Mouse (Mus musculus) gastrocnemius, adult 18-20 months (tissue): Measurements from ENCODE around the gene Lrig1. TPM values are rescaled to one million over a fixed set of nuclear protein-coding genes. Genes with fewer than 3 reads are reported as not detected.
A peak's percentile ranks its signal among the peaks of the same experiment; 100 is the strongest.

Experiments
- DNase-seq: peaks from one replicate; pipeline ENCODE4 v3.0.0; 2021; ENCODE audit warnings: low spot score
- long read RNA-seq, 2 experiments: library from polyadenylated mRNA; stranded (forward); transcript quantifications; one replicate each; pipeline ENCODE4 v2.0.0; 2021
- total RNA-seq, 2 experiments: library from RNA; stranded (reverse); gene quantifications; 2 replicates each; pipeline ENCODE4 v1.2.3; 2021

The Lrig1 gene
- 10 to 100 TPM; 36.4 to 42.2 TPM for total RNA-seq
- long read RNA-seq, experiment 1, full-length matches to known transcripts: 16 of 34 reads
- long read RNA-seq, experiment 1, partial matches to known transcripts: 12 of 34 reads
- long read RNA-seq, experiment 1, other reads (novel, unspliced or antisense): 6 of 34 reads
- long read RNA-seq, experiment 2, full-length matches to known transcripts: 14 of 23 reads
- long read RNA-seq, experiment 2, partial matches to known transcripts: 8 of 23 reads
- long read RNA-seq, experiment 2, other reads (novel, unspliced or antisense): 1 of 23 reads

DNA sequence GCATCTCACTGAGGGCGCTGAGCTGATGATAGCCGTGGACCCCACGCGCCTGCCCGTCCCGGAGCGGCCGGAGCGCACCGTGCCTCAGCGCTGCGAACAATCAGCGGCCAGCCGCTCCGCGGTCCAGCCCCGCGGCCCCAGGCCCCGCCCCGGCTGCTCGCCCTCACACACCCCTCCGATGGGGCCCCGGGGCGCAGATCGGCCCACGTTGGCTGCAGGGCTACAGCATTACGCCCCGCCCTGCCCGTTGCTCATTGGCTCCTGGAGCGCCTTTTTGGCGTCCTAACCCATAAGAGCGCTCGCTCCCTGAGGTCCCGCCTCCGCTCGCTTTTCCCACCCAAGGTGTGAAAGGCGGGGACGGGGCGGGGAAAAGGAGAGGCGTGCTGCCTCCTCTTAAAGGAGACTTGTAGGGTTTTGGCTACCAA is at the start of gene Lrig1:
TSS of gene Lrig1 (minus strand) at position 92 of the 425 bp plus-strand sequence.
- DNase-seq: peak; percentile 99

DNA sequence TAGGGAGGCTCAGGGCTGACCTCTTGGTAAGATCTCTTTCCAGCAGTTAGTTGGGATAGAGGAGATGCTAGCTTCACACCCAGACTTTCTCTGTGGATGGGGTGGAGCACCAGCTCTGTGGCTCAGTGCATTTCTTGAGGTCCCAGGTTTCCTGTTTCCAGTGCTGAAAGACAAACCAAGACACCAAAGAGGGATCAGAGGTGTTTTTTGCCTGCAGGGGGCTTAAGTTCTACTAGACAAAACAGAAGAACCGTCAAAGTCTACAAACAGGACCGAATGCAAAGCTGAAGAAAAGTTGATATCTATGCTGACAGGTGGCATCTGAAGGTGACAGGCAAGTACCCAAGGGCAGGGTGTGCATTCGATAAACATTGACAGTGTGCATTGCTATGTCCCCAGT is 49.7 kb upstream of the Lrig1 start:
- DNase-seq: no peak

DNA sequence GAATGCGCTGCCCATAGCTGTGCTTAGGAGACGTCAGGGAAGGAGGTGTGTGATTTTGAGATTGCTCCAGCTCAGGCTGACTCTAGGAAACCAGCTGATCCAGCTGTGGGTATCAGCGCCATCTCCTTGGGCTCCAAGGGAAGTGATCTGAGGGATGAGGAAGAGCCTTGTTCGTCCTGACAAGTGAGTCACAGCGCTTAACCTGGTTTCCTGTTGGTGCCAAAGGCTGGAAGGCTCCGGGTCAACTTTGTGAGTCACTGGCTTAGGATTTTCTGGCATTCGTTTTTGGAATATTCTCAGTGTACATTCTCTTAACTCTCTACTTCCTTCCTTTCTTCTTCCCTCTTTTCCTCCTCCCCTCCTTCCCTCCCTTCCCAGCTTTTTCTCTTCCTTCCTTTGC is 48.4 kb upstream of the Lrig1 start:
- no peak for DNase-seq

DNA sequence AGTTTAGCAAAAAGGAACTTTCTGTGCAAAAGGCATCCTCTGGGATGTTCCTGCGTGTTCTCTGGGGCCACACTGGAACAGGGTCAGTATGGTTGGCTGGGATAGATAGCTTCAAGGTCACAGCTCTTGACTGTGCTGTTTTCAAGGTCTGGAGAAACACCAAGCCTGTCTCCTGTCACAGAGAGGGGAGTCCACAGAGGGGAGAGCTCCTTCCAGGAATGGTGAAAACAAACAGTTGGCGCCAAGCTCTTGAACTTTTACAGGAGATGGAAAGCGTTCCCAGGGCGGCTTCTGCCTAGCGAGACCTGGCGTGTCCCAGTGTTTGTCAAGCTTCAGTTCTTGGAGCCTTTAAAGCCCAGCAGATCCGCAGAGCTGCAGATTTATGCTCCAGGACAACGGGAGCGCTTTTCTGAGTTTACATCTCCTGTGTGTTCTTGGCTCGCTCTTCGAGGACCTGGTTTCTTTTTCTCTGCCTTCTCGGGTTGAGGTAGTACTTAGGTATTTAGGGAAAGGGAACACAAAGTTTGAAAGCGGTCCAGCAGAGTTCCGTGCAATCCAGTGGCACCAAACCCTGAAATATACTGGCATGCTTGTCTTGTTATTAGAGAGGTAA is 40.3 kb upstream of the Lrig1 start:
- DNase-seq: no peak

DNA sequence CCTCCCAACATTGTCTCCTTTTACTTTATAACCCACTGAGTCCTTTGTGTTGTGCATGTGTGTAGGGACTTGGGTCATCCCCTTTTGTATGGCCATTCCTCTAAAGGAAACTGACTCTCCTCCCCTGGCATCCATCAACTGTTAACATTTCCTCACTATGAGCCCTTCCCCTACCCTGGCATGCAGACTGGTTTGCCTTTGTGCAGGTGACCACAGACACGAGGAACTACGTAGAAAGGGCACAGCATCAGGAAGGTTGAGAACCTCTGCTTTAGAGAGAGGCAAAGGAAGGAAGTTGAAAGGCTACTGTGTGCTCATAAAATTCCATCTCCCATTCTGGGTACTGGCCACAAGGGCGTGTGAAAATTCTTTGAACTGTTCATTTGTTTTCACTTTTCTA is 38.7 kb upstream of the Lrig1 start:
- no peak for DNase-seq

DNA sequence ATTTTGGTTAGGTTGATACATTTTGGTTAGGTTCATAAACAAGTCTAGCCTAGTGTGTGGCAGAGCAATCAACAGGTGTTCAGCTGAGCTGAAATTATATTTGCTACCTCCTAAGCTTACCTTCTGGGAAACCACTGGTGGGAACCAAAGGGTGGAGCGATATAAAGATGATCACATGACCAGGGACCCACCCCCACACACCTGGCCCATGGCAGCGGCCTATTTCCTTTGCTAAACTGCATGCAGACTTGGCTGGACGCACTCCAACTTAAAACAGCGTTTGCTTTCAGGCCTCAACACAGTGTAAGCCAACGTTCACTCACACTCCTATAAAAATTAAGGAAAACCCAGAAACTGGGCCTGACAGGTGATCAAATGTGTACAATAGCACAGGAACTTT is 33.9 kb upstream of the Lrig1 start:
- no peak for DNase-seq

DNA sequence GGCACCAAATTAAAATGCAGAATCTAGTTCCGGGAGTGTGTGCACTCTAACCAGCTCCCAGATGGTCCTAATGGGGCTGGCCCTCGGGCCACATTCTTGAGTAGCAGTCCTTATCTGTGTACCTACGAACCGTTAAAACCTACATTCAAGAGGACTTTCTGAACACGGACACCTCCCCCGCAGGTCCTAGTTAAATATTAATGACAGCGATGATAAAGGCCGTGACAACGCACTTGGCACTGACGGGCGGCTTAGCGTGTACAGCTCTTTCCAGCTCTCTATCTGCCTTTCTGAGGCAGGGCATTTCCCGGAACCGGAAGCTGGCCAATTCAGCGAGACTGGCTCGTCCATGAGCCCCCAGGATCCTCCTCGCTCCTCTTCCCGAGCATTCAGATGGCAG is 29.9 kb upstream of the Lrig1 start:
- no peak for DNase-seq

DNA sequence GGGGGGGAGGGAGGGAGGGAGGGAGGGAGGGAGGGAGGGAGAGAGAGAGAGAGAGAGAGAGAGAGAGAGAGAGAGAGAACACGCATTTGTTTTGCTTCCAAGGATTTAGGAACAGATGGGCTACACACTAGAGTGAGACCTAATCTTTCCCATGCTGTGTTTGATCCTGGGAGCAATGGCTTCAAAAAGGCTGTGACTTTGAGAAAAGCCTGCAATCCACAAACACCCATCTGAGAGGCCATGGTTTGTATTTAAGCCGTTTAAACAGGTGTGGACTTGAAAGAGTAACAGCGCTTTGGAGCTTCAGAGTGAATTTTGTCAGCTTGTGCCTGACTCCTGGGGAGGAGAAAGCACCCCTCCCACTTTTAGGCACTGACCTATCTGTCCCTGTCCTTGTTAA is 29.2 kb upstream of the Lrig1 start:
- no peak for DNase-seq

DNA sequence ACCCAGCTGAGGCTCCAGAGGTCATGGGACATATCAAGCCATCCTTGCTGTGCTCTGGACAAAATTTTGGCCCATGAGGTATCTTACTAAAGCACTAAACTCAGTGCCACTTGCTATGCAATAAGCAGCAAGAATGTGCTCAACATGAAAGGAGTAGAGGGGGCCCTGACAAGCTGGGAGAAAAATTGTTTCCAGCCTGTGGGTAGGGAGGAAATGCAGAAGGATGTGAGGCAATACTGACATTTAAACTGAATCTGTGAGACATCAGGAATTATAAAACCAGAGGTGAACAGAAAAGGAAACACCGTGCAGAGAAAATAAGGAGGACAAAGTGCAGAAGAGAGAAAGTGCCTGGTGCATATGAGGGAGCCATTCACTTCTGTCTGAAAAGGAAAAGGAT is 24.7 kb upstream of the Lrig1 start:
- DNase-seq: no peak

DNA sequence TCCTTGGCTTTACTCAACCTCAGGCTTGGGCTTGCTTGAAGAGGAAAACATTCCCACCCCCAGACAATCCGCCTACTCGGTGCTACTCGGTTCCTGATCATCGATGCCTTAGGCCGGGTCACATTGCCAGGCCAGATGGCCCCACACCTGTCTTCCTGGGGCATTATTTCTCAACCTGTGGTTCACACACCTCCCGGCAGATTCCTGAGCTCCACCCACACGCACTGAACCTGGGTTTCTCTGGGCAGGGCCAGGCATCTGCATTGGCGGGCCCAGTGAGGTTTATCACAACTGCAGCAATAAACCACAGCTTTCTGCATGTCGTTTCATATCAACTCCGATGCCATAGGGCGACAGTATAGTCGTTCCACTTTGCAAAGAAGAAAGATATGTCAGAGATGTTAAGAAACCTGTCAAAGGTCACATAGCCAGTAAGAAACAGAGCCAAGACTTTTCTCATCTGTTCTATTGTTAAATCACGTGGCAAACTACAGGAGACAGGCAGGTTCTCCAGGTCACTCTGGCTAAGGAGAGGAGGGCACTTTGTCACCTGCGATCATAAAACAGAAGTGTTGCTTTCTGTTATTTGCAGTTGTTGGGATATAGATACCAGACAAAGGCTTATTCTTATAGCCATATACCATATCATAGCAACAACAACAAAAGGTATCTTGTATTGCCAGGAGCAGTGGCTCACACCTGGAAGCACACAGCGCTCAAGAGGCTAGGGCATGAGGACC is 18.8 kb upstream of the Lrig1 start:
- no peak for DNase-seq

DNA sequence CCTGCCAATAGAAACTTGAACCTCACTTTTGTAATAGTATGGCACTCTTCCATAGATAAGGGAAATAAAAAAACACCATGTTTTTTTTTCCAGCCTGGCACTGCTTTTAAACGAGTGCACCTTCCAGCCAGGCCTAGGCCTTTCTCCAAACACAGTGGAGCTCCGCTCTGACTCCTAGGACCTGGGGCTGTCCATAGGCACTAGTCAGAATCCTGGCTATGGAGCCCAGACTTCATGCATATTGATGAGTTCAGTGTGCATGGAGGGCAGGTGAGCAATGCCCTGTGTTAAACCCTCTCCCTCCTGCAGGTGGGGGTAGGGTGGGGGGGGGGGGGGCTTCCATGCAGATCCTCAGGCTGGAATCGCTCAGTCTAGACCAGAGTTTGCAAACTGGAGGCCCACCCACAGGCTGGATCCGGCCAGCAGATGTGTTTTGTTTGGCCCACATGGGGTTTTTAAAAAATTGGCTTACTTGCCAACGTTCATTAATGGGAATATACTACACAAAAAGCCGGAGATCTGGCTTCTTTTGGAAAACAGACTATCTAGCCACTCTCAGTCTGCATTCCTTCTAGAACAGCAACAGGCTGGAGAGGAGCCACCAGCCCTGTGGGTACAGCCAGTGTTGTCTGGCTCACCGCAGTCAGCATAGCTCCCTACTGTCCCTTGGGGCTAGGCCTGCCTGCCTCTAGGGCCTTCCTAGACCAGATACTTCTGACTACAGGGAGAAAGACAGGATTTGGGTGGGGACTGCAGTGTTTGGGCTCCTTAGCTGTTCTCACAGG is 17.9 kb upstream of the Lrig1 start:
- peak; percentile 21 for DNase-seq

DNA sequence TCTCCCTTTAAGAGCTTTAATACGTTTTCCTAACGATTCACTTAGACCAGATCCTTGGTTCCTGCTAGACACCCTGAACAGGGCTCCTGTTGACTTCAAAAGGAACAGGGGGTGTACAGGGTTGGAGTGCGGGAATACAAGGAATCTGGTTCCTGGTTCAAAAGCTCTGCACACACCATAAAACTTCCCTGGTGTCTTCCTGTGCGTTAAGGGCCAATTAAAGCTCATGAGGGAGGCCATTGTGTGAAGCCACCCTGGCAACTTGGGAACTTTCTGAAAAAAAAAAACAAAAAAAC is 15.6 kb upstream of the Lrig1 start:
- DNase-seq: no peak

DNA sequence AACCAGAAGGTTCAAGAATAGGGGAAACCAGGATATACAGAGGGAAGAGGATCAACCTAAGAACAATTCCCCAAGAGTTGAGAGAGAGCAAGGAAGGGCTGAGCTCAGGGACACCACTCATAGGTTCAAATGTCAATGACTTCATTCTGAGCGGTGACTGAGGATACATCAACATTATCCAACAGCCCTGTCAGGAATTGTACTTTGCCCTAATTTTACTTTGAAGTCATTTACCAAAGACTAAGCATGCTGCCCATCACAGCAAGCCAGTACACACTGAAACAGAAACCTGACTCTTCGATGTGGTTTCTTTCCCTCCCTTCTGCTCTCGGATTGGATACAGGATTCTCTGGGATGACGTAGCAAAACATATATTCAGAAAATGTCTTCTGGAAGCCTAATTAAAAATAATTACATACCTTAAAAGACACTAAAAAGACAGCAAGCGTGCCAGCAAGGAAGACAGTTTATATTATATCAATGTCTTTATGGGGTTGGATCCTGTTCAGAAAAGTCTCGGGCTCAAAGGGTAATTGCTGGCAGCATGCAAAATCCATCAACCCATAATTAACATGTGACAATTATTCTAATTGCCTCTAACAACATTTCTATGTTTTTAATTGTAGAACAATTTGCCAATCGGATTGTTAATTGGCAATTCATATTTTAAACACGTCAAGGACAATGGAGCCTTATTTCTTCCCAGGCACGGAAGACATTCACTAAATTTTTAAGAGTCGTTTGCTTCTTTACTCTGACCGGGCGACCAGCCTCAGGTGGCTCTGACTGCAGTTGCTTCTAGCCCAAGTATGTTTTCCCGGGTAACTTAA is 15.1 kb upstream of the Lrig1 start:
- no peak for DNase-seq

DNA sequence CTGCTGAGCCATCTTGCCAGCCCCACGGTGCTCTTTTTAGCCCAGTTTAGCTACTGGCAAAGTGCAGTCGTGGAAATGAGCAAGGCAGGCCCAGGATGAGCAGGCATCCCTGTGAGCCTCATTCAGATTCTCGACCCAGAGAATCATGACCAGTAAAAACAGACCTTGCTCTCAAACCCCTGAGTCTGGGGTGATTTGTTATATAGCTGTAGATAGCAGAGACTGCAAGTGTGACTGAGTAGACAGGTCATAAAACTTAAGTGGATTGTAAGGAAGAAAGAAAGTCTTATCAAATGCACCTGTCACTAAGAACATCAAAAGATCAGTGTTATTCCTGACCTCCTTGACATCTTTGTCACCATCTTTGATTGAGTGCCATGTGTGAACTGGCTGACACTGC is 9.9 kb upstream of the Lrig1 start:
- DNase-seq: no peak

DNA sequence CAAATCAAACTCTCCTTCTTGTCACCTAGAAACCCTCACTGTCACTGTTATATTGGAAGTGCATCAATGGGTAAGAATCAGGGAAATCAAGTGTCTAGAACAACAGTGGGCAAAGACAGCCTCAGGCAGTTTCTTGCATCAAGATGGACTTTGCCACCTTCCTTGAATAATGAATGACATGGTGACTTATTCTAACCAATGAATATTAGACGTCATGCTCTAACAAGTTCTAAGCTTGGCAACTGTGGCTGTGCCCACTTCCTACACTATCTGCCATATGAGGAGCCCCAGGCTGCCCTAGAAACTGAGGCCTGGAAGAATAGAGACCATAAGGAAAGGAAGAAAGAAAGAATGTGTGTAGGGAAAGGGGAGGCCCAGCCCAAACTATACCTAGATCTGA is 9.2 kb upstream of the Lrig1 start:
- no peak for DNase-seq

DNA sequence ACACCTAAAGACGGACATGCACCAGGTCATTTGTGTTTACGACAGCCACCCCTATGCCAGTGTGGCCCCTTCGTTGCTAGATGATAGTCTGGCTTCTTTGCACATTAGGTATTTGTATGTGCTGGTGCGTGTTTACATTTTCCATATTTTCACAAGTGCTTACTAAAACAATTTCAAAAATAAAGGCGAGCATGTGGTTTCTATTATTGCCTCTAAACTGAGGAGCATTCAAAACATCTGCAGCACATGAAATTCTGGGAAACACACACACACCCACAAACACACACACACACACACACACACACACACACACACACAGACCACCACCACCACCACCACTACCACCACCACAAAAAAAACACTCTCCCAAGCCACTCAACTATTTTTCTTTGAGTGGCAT is 7.3 kb upstream of the Lrig1 start:
- no peak for DNase-seq

DNA sequence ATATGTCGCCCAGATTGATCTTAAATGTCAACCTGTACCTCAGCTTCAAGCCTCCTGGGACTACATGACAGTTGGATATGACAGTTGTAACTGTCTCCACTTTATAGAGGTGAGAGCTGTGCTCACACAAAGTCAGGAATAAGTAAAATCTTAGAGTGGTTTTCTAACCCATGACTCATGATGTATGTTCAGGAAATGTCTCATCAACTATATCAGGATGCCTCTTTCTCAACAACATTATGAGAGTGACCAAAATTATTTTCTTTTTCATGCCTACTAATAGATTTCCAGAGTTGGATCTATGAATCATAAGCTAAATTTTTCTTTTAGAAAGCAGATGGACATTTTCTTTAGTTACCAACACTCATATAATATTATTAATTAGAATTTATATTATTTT is 6.0 kb upstream of the Lrig1 start:
- no peak for DNase-seq

DNA sequence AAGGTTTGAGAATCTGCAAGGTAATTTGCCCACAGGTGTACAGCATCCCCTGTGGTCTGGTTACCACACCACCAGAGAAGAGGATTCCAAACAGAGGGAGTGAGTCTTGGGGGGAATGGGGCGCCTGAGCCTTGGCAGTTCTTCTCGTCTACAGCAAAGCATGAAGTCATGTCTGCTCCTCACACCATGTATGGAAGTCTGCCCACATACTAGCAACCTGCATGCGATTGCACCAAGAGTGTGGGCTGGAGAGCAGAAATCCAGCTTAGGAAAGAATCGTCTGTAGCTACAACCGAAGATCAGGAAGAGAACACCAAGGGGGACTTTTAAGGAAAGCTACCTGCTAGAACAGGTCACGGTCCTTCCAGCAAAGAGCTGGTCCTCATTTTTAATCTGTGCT is 3.0 kb upstream of the Lrig1 start:
- DNase-seq: no peak

DNA sequence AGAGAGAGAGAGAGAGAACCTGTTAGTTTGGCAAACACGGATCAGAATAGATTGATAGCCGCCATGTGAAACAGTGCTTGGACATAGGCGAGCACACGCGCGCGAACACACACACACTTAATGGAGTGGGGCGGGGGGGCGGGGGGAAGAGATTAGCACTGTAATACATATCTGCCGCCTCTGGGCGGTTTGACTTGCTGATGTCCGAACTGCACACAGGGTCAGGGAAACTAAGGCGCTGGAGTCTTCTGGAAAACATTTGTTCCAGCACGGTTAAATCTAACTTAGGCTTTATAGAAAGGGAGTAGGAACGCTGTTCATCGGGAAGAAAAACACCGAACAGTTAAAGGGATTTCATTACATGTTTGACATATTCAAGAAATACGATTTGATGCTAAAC is 1.1 kb upstream of the Lrig1 start:
- no peak for DNase-seq

DNA sequence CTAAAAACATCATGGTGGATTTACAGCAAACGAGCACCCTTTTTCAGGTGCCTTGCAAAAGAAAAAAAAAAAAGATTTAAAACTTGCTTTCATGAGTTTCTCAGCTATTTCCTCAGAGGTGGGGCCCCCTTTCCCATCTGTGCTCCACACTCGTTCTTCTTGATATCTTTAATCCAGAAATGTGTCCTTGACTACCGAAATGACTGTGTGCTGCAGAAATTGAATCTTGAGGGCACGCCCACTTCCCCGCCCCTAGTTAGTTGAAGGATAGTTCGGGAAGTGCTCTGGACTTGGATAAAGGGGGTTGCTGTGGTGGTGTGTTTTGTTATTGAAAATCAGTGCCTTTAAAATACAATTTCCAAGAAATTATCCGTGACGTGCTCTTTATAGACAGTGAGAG is 654 bp upstream of the Lrig1 start:
- peak; percentile 71 for DNase-seq

DNA sequence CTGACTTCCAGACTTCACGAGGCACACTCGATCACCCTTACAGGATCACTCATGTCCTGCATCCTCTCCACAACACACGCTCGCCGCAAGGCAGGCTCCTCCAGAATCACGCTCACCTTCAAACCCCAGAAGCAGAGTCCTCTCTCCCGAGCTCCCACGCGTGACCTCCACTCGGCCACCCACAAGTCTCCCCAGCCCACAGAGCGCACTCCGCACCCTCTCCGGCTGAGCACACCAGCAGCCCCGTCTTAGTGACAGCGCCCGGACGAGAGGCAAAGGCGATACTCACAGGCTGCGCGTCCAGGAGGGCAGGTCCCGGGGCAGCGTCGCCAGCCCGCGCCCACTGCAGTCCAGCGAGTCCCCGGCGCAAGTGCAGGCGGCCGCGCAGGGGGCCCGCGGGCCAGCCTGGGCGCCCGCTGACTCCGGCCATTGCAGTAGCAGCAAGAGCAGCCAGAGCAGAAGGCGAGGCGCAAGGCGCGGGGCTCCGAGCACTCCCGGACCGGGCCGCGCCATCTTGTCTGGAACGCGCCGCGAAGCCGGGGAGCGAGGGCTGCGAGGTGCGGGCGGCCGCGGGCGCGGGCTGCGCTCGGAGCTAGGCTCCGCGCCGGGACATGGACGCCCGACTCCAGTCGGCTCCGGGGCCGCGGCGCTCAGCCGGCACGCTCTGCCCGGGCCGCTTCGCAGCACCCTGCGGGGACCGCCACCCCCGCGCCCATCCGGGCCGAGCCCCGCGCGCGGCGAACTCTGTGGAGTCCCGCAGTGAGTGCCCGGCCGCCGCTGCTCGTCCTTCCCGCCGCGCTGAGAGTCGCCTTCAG is 578 bp downstream of the Lrig1 start:
- peak; percentile 53 for DNase-seq
